Mouse (Mus musculus): Measurements from ENCODE around the gene Foxi2. TPM values are rescaled to one million over a fixed set of nuclear protein-coding genes. Genes with fewer than 3 reads are reported as not detected.

Foxi2 gene
- polyA plus RNA-seq, 1 experiment from 2014 or later: not detected

DNA sequence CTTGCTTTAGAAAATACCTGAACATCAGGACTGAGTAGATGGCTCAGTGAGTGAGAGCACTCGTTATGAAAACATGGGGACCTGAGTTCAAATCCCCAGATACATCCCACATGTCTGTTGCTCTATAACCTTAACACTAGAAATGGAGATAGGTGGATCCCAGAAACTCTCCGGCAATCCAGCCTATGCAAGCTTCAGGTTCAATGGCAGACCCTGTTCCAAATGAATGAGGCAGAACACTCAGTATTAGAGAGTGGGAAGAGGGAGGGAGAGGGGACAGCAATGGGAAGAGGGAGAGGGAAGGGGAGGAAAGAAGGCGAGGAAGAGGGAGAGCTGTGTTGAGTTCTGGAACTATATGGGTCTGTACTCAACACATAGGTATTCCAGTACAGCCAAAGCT is 41.2 kb downstream of the Foxi2 start:
- H3K9me3 ChIP-seq (replicated peaks; ENCODE audit: control insufficient read depth, low read length): no peaks in the 10 kb centered on the region
- no peaks in the 10 kb centered on the region for H3K36me3 ChIP-seq (ENCODE audit: control insufficient read depth, insufficient read depth)
- H3K27me3 ChIP-seq (ENCODE audit: control insufficient read depth, insufficient read depth, low read length): no peaks in the 10 kb centered on the region
- no peak for ATAC-seq (replicated peaks; ENCODE audit: extremely low read depth, insufficient read depth, low FRiP score)
- H3K27ac ChIP-seq (ENCODE audit: low read length): no peak overlapping the region
- no peak overlapping the region for H3K9ac ChIP-seq (ENCODE audit: low read length)
- WGBS: 70% methylated on average over 3 of the region's 3 CpGs
- H3K4me1 ChIP-seq (ENCODE audit: control insufficient read depth, insufficient read depth, low read length): no peaks in the 10 kb centered on the region
- H3K4me3 ChIP-seq (ENCODE audit: low read length): no peak overlapping the region
- no peak overlapping the region for H3K4me2 ChIP-seq (ENCODE audit: low read depth, low read length)

DNA sequence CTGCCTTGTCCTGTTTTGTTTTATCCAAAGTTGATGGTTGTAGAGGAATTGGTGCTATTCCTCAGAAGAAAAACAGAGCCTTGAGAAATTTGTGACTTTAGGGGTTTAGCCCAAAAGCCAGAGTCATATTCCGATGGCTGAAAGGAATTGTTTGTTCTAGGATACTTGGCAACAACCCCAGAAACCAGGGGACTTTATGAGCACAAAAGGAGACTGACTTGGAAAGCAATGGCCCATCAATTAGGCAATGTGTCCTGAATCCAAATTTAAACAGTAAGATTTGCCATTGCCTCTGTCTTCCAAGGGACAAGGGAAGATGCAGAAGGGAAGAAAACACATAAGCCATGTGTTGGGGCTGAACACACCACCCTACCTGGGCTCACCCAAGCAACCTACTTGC is 42.3 kb downstream of the Foxi2 start:
- H3K9me3 ChIP-seq (replicated peaks; ENCODE audit: control insufficient read depth, low read length): no peaks in the 10 kb centered on the region
- no peak overlapping the region for H3K4me2 ChIP-seq (ENCODE audit: low read depth, low read length)
- no peak overlapping the region for H3K4me3 ChIP-seq (ENCODE audit: low read length)
- no peak for ATAC-seq (replicated peaks; ENCODE audit: extremely low read depth, insufficient read depth, low FRiP score)
- no peak overlapping the region for H3K9ac ChIP-seq (ENCODE audit: low read length)
- WGBS: 70% methylated on average over 1 of the region's 1 CpGs
- no peaks in the 10 kb centered on the region for H3K27me3 ChIP-seq (ENCODE audit: control insufficient read depth, insufficient read depth, low read length)
- no peaks in the 10 kb centered on the region for H3K4me1 ChIP-seq (ENCODE audit: control insufficient read depth, insufficient read depth, low read length)
- no peaks in the 10 kb centered on the region for H3K36me3 ChIP-seq (ENCODE audit: control insufficient read depth, insufficient read depth)
- no peak overlapping the region for H3K27ac ChIP-seq (ENCODE audit: low read length)

DNA sequence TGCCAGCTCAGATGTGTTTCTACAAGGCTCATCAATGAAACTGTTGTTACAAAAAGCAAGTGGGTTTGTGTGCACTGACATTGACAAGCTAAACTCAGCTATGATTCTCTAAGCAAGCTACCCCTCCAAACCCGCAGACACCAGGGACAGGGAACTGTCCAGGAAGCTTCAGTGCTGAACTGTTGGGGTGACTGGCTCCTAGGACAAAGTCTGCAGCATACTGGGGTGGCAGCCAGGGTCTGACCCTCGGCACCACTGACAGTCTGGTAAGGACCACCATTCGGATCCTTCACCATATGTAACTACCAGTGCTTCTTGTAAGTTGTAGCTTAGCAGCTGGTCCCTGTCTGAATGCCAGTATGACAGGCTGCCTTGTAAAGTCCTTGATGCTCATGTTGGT is 43.6 kb downstream of the Foxi2 start:
- Histone ChIP-seq H3K27me3 (ENCODE audit: control insufficient read depth, insufficient read depth, low read length) (no peaks in the 10 kb centered on the region), H3K9me3 (replicated peaks; ENCODE audit: control insufficient read depth, low read length) (no peaks in the 10 kb centered on the region), H3K36me3 (ENCODE audit: control insufficient read depth, insufficient read depth) (no peaks in the 10 kb centered on the region), H3K4me2 (ENCODE audit: low read depth, low read length) (no peak overlapping the region), H3K9ac (ENCODE audit: low read length) (no peak overlapping the region), H3K4me3 (ENCODE audit: low read length) (no peak overlapping the region), H3K27ac (ENCODE audit: low read length) (no peak overlapping the region), H3K4me1 (ENCODE audit: control insufficient read depth, insufficient read depth, low read length) (no peaks in the 10 kb centered on the region)
- no peak for ATAC-seq (replicated peaks; ENCODE audit: extremely low read depth, insufficient read depth, low FRiP score)
- 40% methylated on average over 3 of the region's 3 CpGs for WGBS

Other genes with a start within 250 kb of the Foxi2 start
- not detected in 2 replicates for gene Nps, start 151.6 kb upstream of the Foxi2 start, polyA plus RNA-seq (2015; fragmentation: Nextera tagmentation; extraction: Ambion mirVana)
- 0.13 TPM in 1 of 2 replicates, not detected in the other for gene Clrn3, start 118.3 kb downstream of the Foxi2 start, polyA plus RNA-seq (2015; fragmentation: Nextera tagmentation; extraction: Ambion mirVana)
- gene Ptpre, start 127.2 kb downstream of the Foxi2 start, polyA plus RNA-seq (2015; fragmentation: Nextera tagmentation; extraction: Ambion mirVana): 2.9 and 3.1 TPM in 2 replicates

All from heart, embryonic 16.5 days (tissue).